Mouse (Mus musculus) stomach, postnatal 0 days (tissue): Measurements from ENCODE around the gene Mettl8.

ENCODE experiments used
- CTCF ChIP-seq: IDR thresholded peaks from 2 replicates; pipeline ENCODE4 v1.5.1; 2016; ENCODE audit warnings: antibody characterized with exemption, low read depth, mild to moderate bottlenecking, moderate library complexity
- EP300 ChIP-seq: optimal IDR thresholded peaks from 2 replicates; pipeline ENCODE3; 2016; ENCODE audit warnings: antibody characterized with exemption

- no peak for TF ChIP-seq CTCF
- TF ChIP-seq EP300, result no peak
Measured at GRCm38 (mm10) chr2:71046751-71047320, 8.5 kb downstream of the Mettl8 start.
